Mouse (Mus musculus): Measurements from ENCODE around the gene Ghr.

The Ghr gene

DNA sequence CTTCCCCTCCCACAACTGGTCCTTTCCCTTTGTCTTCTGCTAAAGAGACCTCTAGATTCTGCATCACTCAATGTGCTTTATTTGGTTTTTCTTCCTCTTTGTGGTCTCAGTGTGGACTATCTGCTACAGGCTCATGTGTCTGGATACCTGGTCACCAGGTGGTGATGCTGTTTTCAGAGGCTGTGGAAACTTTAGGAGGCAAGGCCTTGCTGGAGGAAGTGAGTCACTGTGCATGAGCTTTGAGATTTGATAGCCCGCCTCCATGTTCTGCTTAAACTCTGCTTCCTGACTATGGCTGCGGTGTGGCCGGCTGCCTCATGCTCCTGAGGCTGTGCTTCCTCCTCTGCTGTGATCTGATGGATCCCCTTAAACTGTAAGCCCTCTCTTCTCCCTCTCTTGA, 292.9 kb downstream of the Ghr start:
- no peak for DNase-seq (ENCODE audit: low read depth)

DNA sequence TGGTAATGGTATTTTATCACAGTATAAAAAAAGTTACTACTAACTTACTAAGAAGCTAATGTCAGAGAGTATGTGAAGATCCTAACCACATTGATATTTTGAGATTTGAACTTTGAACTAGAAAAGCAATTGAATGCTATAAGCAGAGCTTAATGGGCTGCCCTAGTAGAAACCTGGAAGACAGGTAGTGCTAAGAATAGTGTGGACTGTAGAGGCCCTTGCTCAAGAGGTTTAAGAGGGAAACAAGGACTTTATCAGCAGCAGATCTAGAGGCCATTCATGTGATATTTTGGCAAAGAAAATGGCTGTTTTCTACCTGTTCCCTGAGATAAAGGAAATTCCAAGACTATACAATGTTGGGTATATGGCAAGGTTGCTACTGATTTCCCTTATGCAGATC, 297.3 kb downstream of the Ghr start:
- no peak for DNase-seq (ENCODE audit: low read depth)

DNA sequence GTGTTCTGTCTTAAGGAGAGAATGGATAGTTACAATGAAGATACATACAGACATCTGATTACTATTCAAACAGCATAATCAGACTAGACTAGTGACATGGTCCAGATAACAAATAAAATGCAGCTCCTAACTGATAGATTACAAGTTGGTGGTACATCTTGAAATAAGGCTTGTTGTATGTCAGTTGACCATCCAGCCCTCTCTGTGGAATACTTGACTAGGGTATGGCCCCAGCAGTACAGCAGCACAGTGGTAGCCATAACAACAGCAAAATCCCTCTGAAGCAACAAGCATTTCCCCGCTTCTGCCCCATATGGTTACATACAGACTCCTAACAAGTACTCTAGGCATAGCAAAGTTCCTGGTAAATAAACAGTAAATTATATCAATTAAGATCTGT, 301.6 kb downstream of the Ghr start:
- no peak for DNase-seq (ENCODE audit: low read depth)

DNA sequence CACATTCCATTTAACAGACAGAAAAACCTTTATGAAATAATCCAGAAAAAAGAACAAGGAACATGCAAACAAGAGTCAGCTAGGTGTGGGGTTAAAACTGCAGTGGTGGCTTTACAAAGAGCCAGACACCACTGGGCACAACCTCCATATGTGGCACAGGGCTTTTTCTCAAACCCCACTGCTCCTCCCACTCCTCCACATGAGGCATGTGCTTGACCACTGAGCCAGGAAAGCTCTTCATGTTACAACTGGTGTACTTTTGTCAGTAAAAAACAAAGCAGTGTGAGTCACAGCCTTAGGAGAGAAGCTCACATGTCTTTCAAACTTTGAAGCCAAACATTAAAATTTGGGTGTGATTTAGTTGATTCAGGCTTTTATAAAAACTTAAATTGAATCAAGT, 302.1 kb downstream of the Ghr start:
- no peak for DNase-seq (ENCODE audit: low read depth)

DNA sequence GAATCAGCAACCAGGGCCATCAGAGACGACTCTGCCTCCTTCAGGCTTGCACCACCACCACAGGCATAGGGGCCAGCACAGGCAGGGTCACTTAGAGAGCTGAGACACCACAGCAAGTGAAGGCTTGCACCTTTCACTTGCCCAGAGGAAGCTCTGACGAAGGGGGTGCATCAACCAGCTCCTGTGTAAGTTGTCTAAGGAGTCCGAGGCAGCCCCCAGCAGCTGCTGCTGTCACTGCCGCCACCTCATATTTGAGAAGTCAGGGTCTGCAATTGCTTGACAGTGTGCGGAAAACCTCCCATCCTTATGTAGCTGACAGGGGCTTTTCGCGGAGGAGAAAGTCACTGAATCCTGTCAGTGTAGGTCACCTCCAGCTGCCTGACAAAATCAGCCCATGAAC, 304.1 kb downstream of the Ghr start:
- no peak for DNase-seq (ENCODE audit: low read depth)

DNA sequence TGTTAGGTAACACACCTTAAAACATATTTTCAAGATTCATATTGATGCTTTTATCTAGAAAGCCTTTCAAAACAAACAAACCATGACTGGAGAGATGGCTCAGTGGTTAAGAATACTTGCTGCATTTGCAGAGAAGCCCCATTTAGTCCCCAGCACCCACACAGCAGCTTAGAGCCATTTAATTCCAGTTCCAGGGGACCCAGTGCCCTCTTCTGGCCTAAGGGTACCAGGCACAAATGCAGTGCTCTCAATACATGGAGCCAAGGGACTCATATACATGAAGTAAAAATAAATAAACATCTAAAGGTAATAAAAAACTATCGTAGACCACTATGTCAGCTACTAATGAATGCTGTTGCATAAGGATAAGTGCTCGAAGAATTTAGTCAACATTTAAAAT, 305.9 kb downstream of the Ghr start:
- DNase-seq (ENCODE audit: low read depth): peak; percentile 32

DNA sequence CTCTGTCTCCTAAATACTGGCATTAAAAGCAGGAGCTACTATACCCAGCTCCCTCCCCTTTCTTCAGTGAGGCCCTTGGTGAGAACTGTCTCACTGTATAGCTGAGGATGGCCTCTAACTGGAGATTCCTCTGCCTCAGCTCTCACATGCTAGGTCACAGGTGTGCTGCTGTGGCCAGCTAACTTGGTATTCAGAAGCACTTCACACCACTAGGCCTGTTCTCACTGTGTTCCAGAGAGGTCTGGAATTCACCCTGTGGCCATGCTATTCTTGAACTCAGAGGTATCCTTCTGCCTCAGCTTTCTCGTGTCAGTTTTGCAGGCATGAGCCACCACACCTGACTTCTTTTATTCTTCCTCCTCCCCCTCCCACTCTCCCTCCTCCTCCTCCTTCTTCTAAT, 310.1 kb downstream of the Ghr start:
- DNase-seq (ENCODE audit: low read depth): peak; percentile 9

DNA sequence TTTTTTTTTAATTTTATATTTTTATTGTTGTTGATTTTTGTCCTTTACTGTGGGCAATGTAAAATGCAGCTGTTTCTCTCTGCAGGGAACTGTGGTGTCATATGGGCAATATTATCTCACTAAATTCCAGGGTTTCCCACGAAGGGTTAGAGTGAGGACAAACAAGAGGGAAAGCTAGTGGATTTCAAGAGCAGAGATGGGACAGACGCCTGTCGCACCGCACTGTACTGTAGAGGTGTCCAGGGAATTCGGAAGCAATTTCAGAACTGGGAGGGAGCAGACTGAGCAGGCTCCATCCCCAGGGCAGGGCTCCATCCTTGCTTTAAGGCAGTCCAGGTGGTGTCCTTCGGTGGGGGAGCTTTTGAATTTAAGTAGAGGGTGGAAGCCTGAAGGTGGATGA, 312.1 kb downstream of the Ghr start:
- DNase-seq (ENCODE audit: low read depth): no peak

DNA sequence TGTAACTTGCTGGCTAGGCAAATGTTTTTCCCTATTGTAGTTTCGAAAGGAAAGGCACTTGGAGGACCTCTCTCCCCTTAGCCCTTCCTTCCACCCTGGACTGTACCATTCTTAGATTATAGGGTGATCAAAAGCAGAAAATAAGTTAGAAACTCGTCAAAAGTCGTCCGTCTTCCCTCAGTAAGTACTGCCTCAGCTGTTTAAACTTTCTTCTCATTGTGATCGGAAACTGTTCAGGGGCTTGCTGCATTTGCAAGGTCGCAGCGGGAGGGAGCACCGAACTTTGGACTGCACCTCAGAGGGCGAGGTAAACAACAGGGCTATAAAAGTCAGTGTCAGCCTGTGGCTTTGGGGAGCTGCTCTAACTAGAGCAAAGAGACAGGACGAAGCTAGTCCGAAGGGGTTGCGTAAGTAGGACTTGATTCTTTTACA, 312.6 kb downstream of the Ghr start:
- DNase-seq (ENCODE audit: low read depth): peak; percentile 86

DNA sequence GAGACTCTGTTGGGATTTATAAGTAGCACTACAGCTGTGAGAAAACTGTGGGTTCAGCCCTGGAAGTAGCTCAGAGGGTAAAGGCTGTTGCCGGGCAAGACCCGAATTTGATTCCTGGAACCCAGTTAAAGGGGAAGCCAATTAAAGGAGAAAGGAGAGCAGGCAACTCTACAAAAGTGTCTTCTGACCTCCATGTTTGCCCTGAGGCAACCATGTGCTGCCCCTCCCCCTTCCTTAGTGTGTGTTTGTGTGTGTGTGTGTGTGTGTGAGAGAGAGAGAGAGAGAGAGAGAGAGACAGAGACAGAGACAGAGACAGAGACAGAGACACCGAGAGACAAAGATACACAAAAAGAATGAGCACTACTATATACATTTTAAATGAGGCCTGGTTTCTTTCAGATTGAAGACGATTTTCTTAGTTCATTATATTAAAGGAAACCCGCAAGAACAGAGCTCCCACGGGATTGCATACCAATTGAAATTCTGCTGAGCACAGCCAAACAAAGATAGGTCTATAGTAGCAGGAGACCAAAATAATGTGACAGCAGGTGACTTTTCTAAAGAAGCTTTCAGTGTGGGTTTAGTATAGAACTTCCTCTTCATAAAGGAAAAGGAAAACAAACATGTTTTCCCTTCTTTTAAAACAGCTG, 313.2 kb downstream of the Ghr start:
- no peak for DNase-seq (ENCODE audit: low read depth)

DNA sequence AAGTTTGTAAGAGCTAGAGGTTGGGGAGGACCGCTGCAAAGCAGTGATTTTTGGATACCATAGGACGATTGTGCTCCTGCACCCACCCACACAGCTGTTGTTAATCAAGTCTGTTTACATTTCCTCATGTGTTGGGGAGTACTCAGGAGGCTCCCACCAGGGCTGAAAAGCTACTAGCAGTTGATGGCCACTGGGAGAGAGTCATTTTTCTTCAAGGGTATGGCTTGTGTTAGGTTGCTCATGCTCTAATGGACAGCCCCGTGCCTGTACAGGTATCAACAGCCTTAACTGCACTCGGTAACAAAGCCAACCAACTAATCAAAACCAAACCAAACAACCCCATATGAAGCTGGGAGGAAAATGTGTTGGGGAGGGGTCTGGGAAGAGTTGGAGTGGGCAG, 313.8 kb downstream of the Ghr start:
- peak; percentile 16 for DNase-seq (ENCODE audit: low read depth)

DNA sequence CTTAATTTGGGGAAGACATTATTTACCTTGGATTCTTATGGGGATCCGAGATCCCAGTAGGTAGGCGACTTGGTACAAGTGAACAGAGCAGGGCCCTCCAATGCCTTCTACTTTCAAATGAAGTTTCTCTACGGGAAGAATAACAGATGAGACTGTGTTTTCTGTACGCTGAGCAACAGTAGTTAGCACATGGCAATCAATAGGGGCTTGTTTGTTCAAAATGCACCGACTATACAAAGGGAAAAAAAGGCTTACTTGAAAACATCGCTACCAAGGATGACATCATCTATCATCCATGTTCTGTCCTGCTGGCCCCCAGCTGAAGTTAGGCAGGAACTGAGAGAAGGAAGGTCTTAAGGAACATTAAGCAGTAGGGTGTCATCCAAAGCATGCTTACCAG, 315.0 kb downstream of the Ghr start, which contains the start of gene Selenop:
Gene Selenop (plus strand): TSS at position 301 of the 400 bp plus-strand sequence.
- DNase-seq (ENCODE audit: low read depth): no peak
